In the genomic region with DNA sequence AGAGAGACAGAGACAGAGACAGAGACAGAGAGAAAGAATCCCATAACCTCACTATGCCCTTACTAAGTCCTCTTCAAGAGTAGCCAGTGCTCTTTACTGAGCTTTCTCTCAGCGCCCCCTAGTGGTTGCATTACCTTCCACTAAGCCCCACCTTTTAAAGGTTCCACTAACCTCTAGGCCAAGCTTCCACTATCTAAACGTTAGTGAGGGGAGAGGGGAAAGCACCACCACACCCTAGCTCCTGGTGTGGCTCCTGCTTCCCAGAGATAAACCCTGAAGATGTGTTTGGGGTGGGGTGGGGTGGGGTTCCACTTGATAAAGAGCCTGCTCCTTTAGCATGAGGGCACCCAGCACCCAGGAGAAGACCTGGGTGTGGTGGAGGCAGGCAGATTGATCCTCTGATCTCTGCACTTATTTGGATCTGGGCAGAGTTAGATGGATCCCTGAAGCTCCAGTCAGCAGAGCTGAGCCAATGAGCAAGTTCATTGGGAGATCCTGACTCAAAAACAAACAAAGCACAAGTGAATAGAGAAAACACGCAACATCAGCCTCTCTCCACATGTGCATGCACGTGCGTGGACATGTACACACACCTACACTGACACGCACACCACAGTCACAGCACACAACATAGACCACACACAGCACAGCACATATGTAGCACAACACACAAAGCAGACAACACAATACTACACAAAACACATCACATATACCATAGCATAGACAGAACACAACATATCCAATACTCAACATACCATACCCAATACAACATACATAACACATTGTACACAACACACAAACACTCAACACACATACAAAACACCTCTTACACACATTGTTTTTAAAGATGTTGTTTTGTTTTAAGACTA, we compare ENCODE assay signal across 8 mouse cellular contexts. TPM values are rescaled to one million over a fixed set of nuclear protein-coding genes. Genes with fewer than 3 reads are reported as not detected.
A peak's percentile ranks its signal among the peaks of the same experiment; 100 is the strongest.
DNase-seq lines count a peak whose midpoint lies in the region; ATAC-seq lines count a peak whose summit lies in the region.

No protein-coding gene starts in this region.

- no peaks in the 10 kb centered on the region for H3K9me3 ChIP-seq in midbrain, embryonic 11.5 days (ENCODE audit: control insufficient read depth, low read length)
- no peaks in the 10 kb centered on the region for H3K9me3 ChIP-seq in midbrain, embryonic 16.5 days (replicated peaks; ENCODE audit: control insufficient read depth, low read length, poor library complexity, severe bottlenecking)
- no peaks in the 10 kb centered on the region for H3K9me3 ChIP-seq in heart, embryonic 11.5 days (replicated peaks; ENCODE audit: control insufficient read depth, low read length)

- H3K27me3 ChIP-seq in midbrain, embryonic 11.5 days (ENCODE audit: control insufficient read depth, insufficient read depth, low read length), result no peaks in the 10 kb centered on the region
- H3K27me3 ChIP-seq in midbrain, embryonic 16.5 days (ENCODE audit: control insufficient read depth, insufficient read depth, low read depth, low read length), result no peaks in the 10 kb centered on the region
- H3K27me3 ChIP-seq in heart, embryonic 11.5 days (ENCODE audit: control insufficient read depth, insufficient read depth, low read length), result no peaks in the 10 kb centered on the region; the same call in 1 of the 2 replicates

- H3K36me3 ChIP-seq in midbrain, embryonic 11.5 days (ENCODE audit: control insufficient read depth, insufficient read depth, low read length), result no peaks in the 10 kb centered on the region
- no peaks in the 10 kb centered on the region for H3K36me3 ChIP-seq in midbrain, embryonic 16.5 days (ENCODE audit: control insufficient read depth, insufficient read depth, low read length)
- no peaks in the 10 kb centered on the region for H3K36me3 ChIP-seq in heart, embryonic 11.5 days (ENCODE audit: control insufficient read depth, insufficient read depth, low read length)

- no peak overlapping the region for H3K4me3 ChIP-seq in midbrain, embryonic 11.5 days (ENCODE audit: low read depth, low read length)
- H3K4me3 ChIP-seq in midbrain, embryonic 16.5 days (ENCODE audit: low read depth, low read length), result no peak overlapping the region
- no peak overlapping the region for H3K4me3 ChIP-seq in heart, embryonic 11.5 days (ENCODE audit: low read depth, low read length)

- H3K27ac ChIP-seq in midbrain, embryonic 11.5 days (ENCODE audit: low read depth, low read length), result no peak overlapping the region
- no peak overlapping the region for H3K27ac ChIP-seq in midbrain, embryonic 16.5 days (ENCODE audit: low read length)
- no peak overlapping the region for H3K27ac ChIP-seq in heart, embryonic 11.5 days (ENCODE audit: low read depth, low read length)

- H3K4me1 ChIP-seq in midbrain, embryonic 11.5 days (ENCODE audit: control insufficient read depth, insufficient read depth, low read length), result no peaks in the 10 kb centered on the region
- H3K4me1 ChIP-seq in midbrain, embryonic 16.5 days (ENCODE audit: control insufficient read depth, insufficient read depth, low read length), result peaks cover 1% of the 10 kb centered on the region; the same call in 1 of the 2 replicates
- H3K4me1 ChIP-seq in heart, embryonic 11.5 days (ENCODE audit: control insufficient read depth, insufficient read depth, low read length), result no peaks in the 10 kb centered on the region

- 60% methylated on average over 6 of the region's 6 CpGs for WGBS in midbrain, embryonic 11.5 days
- WGBS in midbrain, embryonic 16.5 days, result 59% methylated on average over 6 of the region's 6 CpGs
- 56% methylated on average over 6 of the region's 6 CpGs for WGBS in heart, embryonic 11.5 days (ENCODE audit: insufficient replicate concordance)
- 60% methylated on average over 6 of the region's 6 CpGs for WGBS in large intestine, adult 2 months

- DNase-seq in midbrain, embryonic 11.5 days (ENCODE audit: low spot score, missing footprints), result peak; percentile 97
- peak; percentile 90 for DNase-seq in adipocyte (ENCODE audit: low spot score)
- peak; percentile 33 to 36 for DNase-seq in cerebellum, postnatal 36 days
- peak; percentile 46 for DNase-seq in large intestine, adult 2 months (ENCODE audit: low read depth, low spot score)
- DNase-seq in natural killer cell, adult 2 months (ENCODE audit: low spot score in 2 of 2), result peak; percentile 57 to 70
- peak; percentile 44 to 45 for DNase-seq in thymus, postnatal 36 days

- H3K9ac ChIP-seq in midbrain, embryonic 11.5 days (ENCODE audit: low read length), result no peak overlapping the region
- no peak overlapping the region for H3K9ac ChIP-seq in midbrain, embryonic 16.5 days (ENCODE audit: low read depth, low read length)
- H3K9ac ChIP-seq in heart, embryonic 11.5 days (ENCODE audit: low read depth, low read length), result no peak overlapping the region

- ATAC-seq in midbrain, embryonic 11.5 days (ENCODE audit: low FRiP score), result peak; percentile 62
- no peak for ATAC-seq in midbrain, embryonic 16.5 days
- ATAC-seq in heart, embryonic 11.5 days (replicated peaks; ENCODE audit: insufficient number of reproducible peaks, low FRiP score, low TSS enrichment), result peak; percentile 79

- no peak overlapping the region for H3K4me2 ChIP-seq in midbrain, embryonic 11.5 days
- H3K4me2 ChIP-seq in midbrain, embryonic 16.5 days (ENCODE audit: low read length), result no peak overlapping the region
- no peak overlapping the region for H3K4me2 ChIP-seq in heart, embryonic 11.5 days

RNA-seq across cellular contexts. Expression of gene Olfm2, which starts 11.2 kb away (rescaled TPM):
- 33.6 and 35.3 TPM in 2 replicates for polyA plus RNA-seq in midbrain, embryonic 11.5 days (2014; fragmentation: Nextera tagmentation; extraction: Ambion mirVana)
- polyA plus RNA-seq in midbrain, embryonic 16.5 days (2015; fragmentation: Nextera tagmentation; extraction: Ambion mirVana), result 225 and 251 TPM in 2 replicates
- polyA plus RNA-seq in heart, embryonic 11.5 days (2014; fragmentation: Nextera tagmentation; extraction: Ambion mirVana), result 1.4 and 2.3 TPM in 2 replicates
- 1.2 and 1.4 TPM in 2 replicates for polyA plus RNA-seq in large intestine, adult 2 months (2012; rRNA removed)

RNA-seq across cellular contexts. Expression of gene Col5a3, which starts 57.5 kb away (rescaled TPM):
- polyA plus RNA-seq in midbrain, embryonic 11.5 days (2014; fragmentation: Nextera tagmentation; extraction: Ambion mirVana), result 0.38 and 0.43 TPM in 2 replicates
- polyA plus RNA-seq in midbrain, embryonic 16.5 days (2015; fragmentation: Nextera tagmentation; extraction: Ambion mirVana), result 0.85 and 1.3 TPM in 2 replicates
- 0.04 TPM in 1 of 2 replicates, not detected in the other for polyA plus RNA-seq in heart, embryonic 11.5 days (2014; fragmentation: Nextera tagmentation; extraction: Ambion mirVana)
- 3.9 and 4.5 TPM in 2 replicates for polyA plus RNA-seq in large intestine, adult 2 months (2012; rRNA removed)

Comparison
In these comparisons a context has a peak if more than half of its experiments do, and no peak if none do; other contexts are left out.
1. DNase-seq: peak in every context shown above with its lines; median percentile 97 in midbrain, embryonic 11.5 days; 90 in adipocyte; 64 in natural killer cell, adult 2 months; 46 in large intestine, adult 2 months; 44 in thymus, postnatal 36 days; 34 in cerebellum, postnatal 36 days.
2. RNA of gene Olfm2, which starts 11.2 kb away (polyA plus RNA-seq): 225 to 251 TPM in midbrain, embryonic 16.5 days and 33.6 to 35.3 TPM in midbrain, embryonic 11.5 days; 1.4 to 2.3 TPM in heart, embryonic 11.5 days and 1.2 to 1.4 TPM in large intestine, adult 2 months; every median in the first group is over 10 times any median in the second.